In genomic region chr1:72210803-72211679, GRCm38 (mm10) we compare ENCODE assay signal across 8 mouse cellular contexts. TPM values are rescaled to one million over a fixed set of nuclear protein-coding genes. Genes with fewer than 3 reads are reported as not detected.
DNase-seq lines count a peak whose midpoint lies in the region; ATAC-seq and TF ChIP-seq lines count a peak whose summit lies in the region.

No protein-coding gene starts in this region.

- DNase-seq in heart, postnatal 10 days: no peak
- DNase-seq in thymus, postnatal 25 days: no peak
- DNase-seq in right cerebral cortex, adult 18-20 months: no peak
- no peak for DNase-seq in right cerebral cortex, postnatal 25 days

- no peak for ATAC-seq in heart, embryonic 15.5 days (replicated peaks; ENCODE audit: insufficient number of reproducible peaks, insufficient read depth, low FRiP score, low read depth)
- ATAC-seq in forebrain, embryonic 16.5 days: 0 out of 2 replicates have a peak, but pooled peaks have one; percentile 10
- peak; percentile 9; the same call in 1 of the 2 replicates for ATAC-seq in megakaryocyte, adult 5-6 weeks (ENCODE audit: poor library complexity, severe bottlenecking)

- no peaks in the 10 kb centered on the region for H3K27me3 ChIP-seq in heart, embryonic 15.5 days
- H3K27me3 ChIP-seq in forebrain, embryonic 16.5 days (replicated peaks; ENCODE audit: control insufficient read depth, insufficient read depth, low read length): no peaks in the 10 kb centered on the region

- H3K36me3 ChIP-seq in heart, embryonic 15.5 days: no peaks in the 10 kb centered on the region
- no peaks in the 10 kb centered on the region for H3K36me3 ChIP-seq in forebrain, embryonic 16.5 days (ENCODE audit: control insufficient read depth, insufficient read depth)

- no peak overlapping the region for H3K27ac ChIP-seq in heart, embryonic 15.5 days
- H3K27ac ChIP-seq in bone marrow, adult 2 months (ENCODE audit: control insufficient read depth, insufficient read depth, low read depth, low read length, poor library complexity): no peak overlapping the region
- H3K27ac ChIP-seq in forebrain, embryonic 16.5 days (ENCODE audit: low read length): no peak overlapping the region

- H3K9ac ChIP-seq in heart, embryonic 15.5 days: peak overlapping the region; percentile 80
- peak overlapping the region; percentile 74 for H3K9ac ChIP-seq in forebrain, embryonic 16.5 days (replicated peaks; ENCODE audit: low read depth, low read length)

- 21% methylated on average over 17 of the region's 17 CpGs for WGBS in heart, embryonic 15.5 days
- WGBS in bone marrow, adult 2 months: 18% methylated on average over 17 of the region's 17 CpGs
- WGBS in forebrain, embryonic 16.5 days: 23% methylated on average over 17 of the region's 17 CpGs

- H3K4me3 ChIP-seq in heart, embryonic 15.5 days: peak overlapping the region; percentile 61
- peak overlapping the region; percentile 49 for H3K4me3 ChIP-seq in bone marrow, adult 2 months (replicated peaks; ENCODE audit: control insufficient read depth, low read depth, low read length)
- H3K4me3 ChIP-seq in forebrain, embryonic 16.5 days (replicated peaks; ENCODE audit: low read length): peak overlapping the region; percentile 74

- peak overlapping the region; percentile 97 for H3K4me2 ChIP-seq in heart, embryonic 15.5 days
- H3K4me2 ChIP-seq in forebrain, embryonic 16.5 days (ENCODE audit: low read length): peak overlapping the region; percentile 99

- TF ChIP-seq CTCF in bone marrow, adult 2 months (IDR thresholded peaks at IDR 0.05; ENCODE audit: control insufficient read depth, insufficient read depth, low read length): no peak

- intact Hi-C loops in heart, postnatal 10 days (cut with DNase I): no loop called here

- TF ChIP-seq POLR2A in bone marrow, adult 2 months (IDR thresholded peaks at IDR 0.05; ENCODE audit: borderline replicate concordance, control insufficient read depth, low read depth, low read length): no peak

- H3K4me1 ChIP-seq in heart, embryonic 15.5 days (replicated peaks): peaks cover 15% of the 10 kb centered on the region
- H3K4me1 ChIP-seq in bone marrow, adult 2 months (ENCODE audit: control insufficient read depth, insufficient read depth, low read length): peaks cover 2% of the 10 kb centered on the region
- H3K4me1 ChIP-seq in forebrain, embryonic 16.5 days (replicated peaks; ENCODE audit: control insufficient read depth, insufficient read depth, low read length): peaks cover 14% of the 10 kb centered on the region

- H3K9me3 ChIP-seq in heart, embryonic 15.5 days (replicated peaks): no peaks in the 10 kb centered on the region
- no peaks in the 10 kb centered on the region for H3K9me3 ChIP-seq in forebrain, embryonic 16.5 days (ENCODE audit: control insufficient read depth, low read length)

RNA-seq across cellular contexts. Expression of gene Mreg, which starts 1.1 kb away (rescaled TPM):
- polyA plus RNA-seq in heart, embryonic 15.5 days (2015; fragmentation: Nextera tagmentation; extraction: Ambion mirVana): 6.0 and 15.2 TPM in 2 replicates
- 10 to 100 TPM; 30.2 to 31.0 TPM for total RNA-seq in heart, postnatal 10 days (2021)
- 8.1 TPM in 1 of 2 replicates, not detected in the other for polyA plus RNA-seq in bone marrow, adult 2 months (2011; ENCODE audit: insufficient read depth, insufficient read length, low replicate concordance, missing spikeins)
- polyA plus RNA-seq in forebrain, embryonic 16.5 days (2015; fragmentation: Nextera tagmentation; extraction: Ambion mirVana): 0.96 and 1.0 TPM in 2 replicates
- 0.18 and 1.6 TPM in 2 replicates for total RNA-seq in megakaryocyte, adult 5-6 weeks (2015)
- total RNA-seq in megakaryocyte, adult 5-6 weeks (2017): 0.37 and 1.1 TPM in 2 replicates
